Mouse (Mus musculus) intestine, embryonic 14.5 days (tissue): ENCODE measurements around the gene Kcnj10. TPM values are rescaled to one million over a fixed set of nuclear protein-coding genes. Genes with fewer than 3 reads are reported as not detected.

ENCODE experiments used
- ATAC-seq: fragments of 200-750 bp; cut with Nextera tagmentation; replicated peaks from 2 replicates; pipeline ENCODE4 v1.8.0; 2017; ENCODE audit warnings: low read depth, moderate number of reproducible peaks, moderate TSS enrichment, moderate library complexity; ENCODE audit not compliant: low FRiP score, low TSS enrichment
- DNase-seq: peaks from one replicate; pipeline ENCODE4 v3.0.0-alpha.2; 2018; ENCODE audit warnings: low spot score
- H3K27ac ChIP-seq: fragments of 300-500 bp; sonication (generic); 2 replicates; pipeline ENCODE4 v1.5.1; 2014; ENCODE audit warnings: low read depth, mild to moderate bottlenecking, control low read depth
- H3K27me3 ChIP-seq: fragments of 300-500 bp; sonication (generic); replicated peaks from 2 replicates; pipeline ENCODE4 v1.6.1; 2014; ENCODE audit warnings: low read length, control low read depth; ENCODE audit not compliant: control insufficient read depth, insufficient read depth
- H3K36me3 ChIP-seq: fragments of 300-500 bp; sonication (generic); 2 replicates; pipeline ENCODE4 v1.6.1; 2014; ENCODE audit warnings: low read length, control low read depth; ENCODE audit not compliant: control insufficient read depth, insufficient read depth
- H3K4me1 ChIP-seq: fragments of 300-500 bp; sonication (generic); replicated peaks from 2 replicates; pipeline ENCODE4 v1.6.1; 2014; ENCODE audit warnings: low read length, control low read depth, mixed read lengths; ENCODE audit not compliant: control insufficient read depth, insufficient read depth
- H3K4me2 ChIP-seq: fragments of 300-500 bp; sonication (generic); 2 replicates; pipeline ENCODE4 v1.6.1; 2014; ENCODE audit warnings: low read length
- H3K4me3 ChIP-seq: fragments of 300-500 bp; sonication (generic); 2 replicates; pipeline ENCODE4 v1.5.1; 2014; ENCODE audit warnings: low read depth, low read length, control low read depth, mixed read lengths
- H3K9ac ChIP-seq: fragments of 300-500 bp; sonication (generic); 2 replicates; pipeline ENCODE4 v1.6.1; 2014; ENCODE audit warnings: mild to moderate bottlenecking, low read length
- H3K9me3 ChIP-seq: fragments of 300-500 bp; sonication (generic); 2 replicates; pipeline ENCODE4 v1.6.1; 2016; ENCODE audit warnings: low read length, control low read depth; ENCODE audit not compliant: control insufficient read depth
- WGBS: fragments of 180-500 bp; shearing (Covaris S2); extraction: QIAGEN DNeasy Blood & Tissue Kit; methylation state at CpG from one replicate; pipeline ENCODE4 v1.1.7; 2014; 5-methylcytosine and 5-hydroxymethylcytosine counted together
- polyA plus RNA-seq: library from polyadenylated mRNA; unstranded; fragments of >200 nt; fragmentation: Nextera tagmentation; extraction: Ambion mirVana; gene quantifications from 2 replicates; pipeline ENCODE4 v1.2.1, GENCODE M21; 2014

The Kcnj10 gene
- polyA plus RNA-seq, 1 experiment from 2014 or later: 0.09 TPM

DNA sequence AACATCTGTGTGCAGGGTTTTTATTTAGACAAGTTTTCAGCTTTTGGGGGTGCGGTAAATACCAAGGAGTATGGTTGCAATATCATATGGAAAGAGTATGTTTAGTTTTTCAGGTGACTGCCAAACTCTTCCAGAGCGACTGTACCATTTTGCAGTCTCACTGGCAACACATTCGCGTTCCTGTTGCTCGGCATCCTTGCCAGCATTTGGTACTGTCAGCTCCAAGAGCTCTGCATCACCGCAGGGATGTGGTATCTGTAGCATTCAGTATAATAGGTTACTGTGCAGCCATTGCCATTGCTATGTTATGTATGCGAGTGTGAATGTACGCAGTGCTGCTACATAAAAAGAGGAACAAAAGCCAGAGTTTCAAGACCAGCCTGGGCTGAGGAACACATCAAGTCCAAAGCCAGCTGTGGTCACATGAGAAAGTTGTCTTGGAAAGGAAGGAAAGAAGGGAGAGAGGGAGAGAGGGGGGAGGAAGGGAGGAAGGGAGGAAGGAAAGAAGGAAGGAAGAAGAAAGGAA, 9.5 kb upstream of the Kcnj10 start:
- no peaks in the 10 kb centered on the region for H3K9me3 ChIP-seq
- no peak overlapping the region for H3K4me2 ChIP-seq
- no peak overlapping the region for H3K9ac ChIP-seq
- H3K4me3 ChIP-seq: no peak overlapping the region
- ATAC-seq (no peak), DNase-seq (no peak)
- H3K27me3 ChIP-seq: peaks cover 57% of the 10 kb centered on the region
- H3K36me3 ChIP-seq: no peaks in the 10 kb centered on the region
- H3K4me1 ChIP-seq: no peaks in the 10 kb centered on the region
- 73% methylated on average over 8 of the region's 8 CpGs for WGBS
- no peak overlapping the region for H3K27ac ChIP-seq

DNA sequence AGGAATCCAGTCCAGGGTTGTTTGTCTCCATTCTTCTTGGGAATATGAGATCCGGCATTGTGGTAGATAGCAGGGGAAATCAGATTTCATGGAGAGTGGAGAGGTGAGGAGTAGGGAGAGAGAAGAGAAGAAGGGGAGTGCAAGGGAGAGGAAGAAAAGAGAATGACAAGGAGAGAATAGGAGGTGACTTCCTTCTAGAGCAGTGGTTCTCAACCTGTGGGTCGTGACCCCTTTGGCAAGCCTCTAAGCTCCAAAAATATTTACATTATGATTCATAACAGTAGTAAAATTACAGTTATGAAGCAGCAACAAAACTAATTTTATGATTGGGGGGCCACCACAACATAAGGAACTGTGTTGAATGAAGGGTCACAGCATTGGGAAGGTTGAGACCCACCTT, 8.1 kb upstream of the Kcnj10 start:
- Histone ChIP-seq H3K9me3 (no peaks in the 10 kb centered on the region), H3K36me3 (no peaks in the 10 kb centered on the region), H3K4me1 (no peaks in the 10 kb centered on the region), H3K27ac (no peak overlapping the region), H3K4me2 (no peak overlapping the region), H3K27me3 (peaks cover 46% of the 10 kb centered on the region), H3K4me3 (no peak overlapping the region), H3K9ac (no peak overlapping the region)
- no peak for DNase-seq
- ATAC-seq: no peak
- 76% methylated on average over 2 of the region's 2 CpGs for WGBS

DNA sequence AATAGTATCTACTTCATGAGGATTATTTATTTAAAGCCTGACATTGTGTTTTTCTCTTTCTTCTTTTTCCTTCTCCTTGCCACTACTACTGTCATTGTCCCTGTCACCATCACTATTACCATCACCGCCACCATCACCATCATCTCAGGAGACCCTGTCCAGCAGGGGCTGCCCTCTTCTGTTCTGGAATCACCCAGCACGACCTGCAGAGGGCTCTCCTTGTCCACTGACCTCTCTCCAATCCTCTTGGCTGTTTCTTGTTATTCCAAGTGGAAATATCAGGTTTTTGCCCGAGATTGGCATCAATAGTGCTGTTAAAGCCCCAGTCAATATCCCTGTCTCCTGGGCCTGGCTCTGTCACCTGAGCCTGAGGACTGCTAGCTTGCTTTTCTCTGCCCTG, 7.5 kb upstream of the Kcnj10 start:
- Histone ChIP-seq H3K4me3 (no peak overlapping the region), H3K27ac (no peak overlapping the region), H3K9ac (no peak overlapping the region), H3K9me3 (no peaks in the 10 kb centered on the region), H3K36me3 (no peaks in the 10 kb centered on the region), H3K4me1 (no peaks in the 10 kb centered on the region), H3K27me3 (peaks cover 40% of the 10 kb centered on the region), H3K4me2 (no peak overlapping the region)
- WGBS: 22% methylated on average over 3 of the region's 3 CpGs
- ATAC-seq (no peak), DNase-seq (no peak)

DNA sequence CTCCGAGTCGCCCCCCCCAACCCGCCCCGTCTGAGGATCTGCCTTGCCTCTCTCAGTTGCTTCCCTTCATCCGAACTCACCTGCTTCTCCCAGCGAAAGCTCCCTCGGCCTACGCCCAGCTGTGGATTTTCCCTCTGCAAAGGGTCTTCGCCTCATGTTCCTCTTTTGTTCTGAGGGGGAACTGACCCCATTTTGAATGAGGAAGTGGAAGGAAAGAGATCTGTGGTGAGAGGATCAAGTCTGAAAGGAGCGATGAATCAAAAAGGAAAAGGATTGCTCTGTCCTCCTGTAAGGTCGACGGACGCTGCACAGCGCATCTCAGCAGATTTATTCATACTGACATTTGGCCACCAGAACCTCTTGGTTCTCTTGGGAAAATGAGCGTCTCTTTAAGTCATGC, 5.2 kb upstream of the Kcnj10 start:
- no peak overlapping the region for H3K4me2 ChIP-seq
- H3K9me3 ChIP-seq: no peaks in the 10 kb centered on the region
- WGBS: 74% methylated on average over 15 of the region's 15 CpGs
- ATAC-seq: no peak
- no peaks in the 10 kb centered on the region; the same call in 1 of the 2 replicates for H3K4me1 ChIP-seq
- H3K27me3 ChIP-seq: peaks cover 35% of the 10 kb centered on the region
- DNase-seq: no peak
- no peak overlapping the region for H3K27ac ChIP-seq
- no peaks in the 10 kb centered on the region for H3K36me3 ChIP-seq
- H3K4me3 ChIP-seq: no peak overlapping the region
- no peak overlapping the region for H3K9ac ChIP-seq

DNA sequence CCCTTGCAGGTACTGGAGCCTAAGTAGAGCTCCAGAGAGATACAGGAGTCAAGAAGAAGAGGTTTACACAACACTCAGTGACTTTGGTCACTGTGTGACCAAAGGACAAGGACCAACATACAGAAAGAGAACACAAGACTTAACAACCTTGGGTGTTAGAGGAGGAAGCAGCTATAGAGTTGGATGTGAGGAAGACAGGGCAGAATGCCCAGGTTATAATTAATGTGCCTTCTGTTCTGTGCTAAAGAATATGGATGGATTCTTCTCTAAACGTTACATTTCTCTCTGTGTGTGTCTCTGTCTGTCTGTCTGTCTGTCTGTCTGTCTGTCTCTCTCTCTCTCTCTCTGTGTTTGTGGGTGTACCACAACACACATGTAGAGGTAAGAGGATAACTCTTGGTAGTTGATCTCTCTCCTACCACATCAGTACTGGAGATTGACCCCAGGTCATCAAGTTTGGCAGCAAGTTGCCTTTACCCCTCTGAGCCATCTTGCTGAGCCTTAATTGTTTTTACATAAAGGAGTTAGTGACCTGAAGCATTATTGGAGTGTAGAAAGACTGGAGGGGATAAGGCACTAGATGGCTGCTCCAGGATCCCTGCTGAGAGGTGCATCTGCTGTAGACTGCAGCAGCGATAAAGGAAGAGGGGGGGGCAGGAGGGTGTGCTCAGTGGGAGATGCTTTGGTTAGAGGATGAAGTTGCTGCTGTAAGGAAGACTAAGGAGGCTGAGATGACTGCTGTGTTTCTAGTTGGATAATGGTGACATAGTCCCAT, 3.4 kb upstream of the Kcnj10 start:
- Histone ChIP-seq H3K9me3 (no peaks in the 10 kb centered on the region), H3K27me3 (peaks cover 40% of the 10 kb centered on the region), H3K9ac (no peak overlapping the region), H3K4me2 (no peak overlapping the region), H3K4me3 (no peak overlapping the region), H3K36me3 (no peaks in the 10 kb centered on the region), H3K4me1 (no peaks in the 10 kb centered on the region; the same call in 1 of the 2 replicates), H3K27ac (no peak overlapping the region)
- WGBS: 35% methylated on average over 2 of the region's 2 CpGs
- no peak for ATAC-seq
- no peak for DNase-seq

DNA sequence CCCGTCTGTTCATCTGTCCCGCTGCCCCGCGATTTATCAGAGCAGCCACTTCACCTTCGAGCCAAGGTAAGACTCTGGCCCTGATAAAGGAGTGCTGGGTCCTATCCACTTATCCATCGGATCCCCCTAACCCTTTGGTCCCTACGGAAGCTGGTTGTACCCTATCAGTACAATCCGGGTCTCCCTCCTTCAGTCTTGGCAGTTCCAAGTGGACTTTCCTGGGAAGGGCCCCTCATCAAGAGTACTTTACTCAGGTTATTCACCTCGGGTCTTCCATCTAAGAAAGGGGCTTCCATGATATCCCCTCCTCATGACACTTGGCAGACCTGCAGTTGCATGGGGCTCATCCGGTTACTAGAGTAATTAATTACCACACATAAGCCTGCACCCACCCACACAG, 376 bp downstream of the Kcnj10 start:
- DNase-seq: no peak
- Histone ChIP-seq H3K36me3 (no peaks in the 10 kb centered on the region), H3K9ac (no peak overlapping the region), H3K9me3 (no peaks in the 10 kb centered on the region), H3K4me1 (no peaks in the 10 kb centered on the region; the same call in 1 of the 2 replicates), H3K27ac (no peak overlapping the region), H3K4me2 (peak overlapping the region; percentile 63), H3K4me3 (peak overlapping the region; percentile 39), H3K27me3 (peaks cover 38% of the 10 kb centered on the region)
- 15% methylated on average over 10 of the region's 10 CpGs for WGBS
- no peak for ATAC-seq

DNA sequence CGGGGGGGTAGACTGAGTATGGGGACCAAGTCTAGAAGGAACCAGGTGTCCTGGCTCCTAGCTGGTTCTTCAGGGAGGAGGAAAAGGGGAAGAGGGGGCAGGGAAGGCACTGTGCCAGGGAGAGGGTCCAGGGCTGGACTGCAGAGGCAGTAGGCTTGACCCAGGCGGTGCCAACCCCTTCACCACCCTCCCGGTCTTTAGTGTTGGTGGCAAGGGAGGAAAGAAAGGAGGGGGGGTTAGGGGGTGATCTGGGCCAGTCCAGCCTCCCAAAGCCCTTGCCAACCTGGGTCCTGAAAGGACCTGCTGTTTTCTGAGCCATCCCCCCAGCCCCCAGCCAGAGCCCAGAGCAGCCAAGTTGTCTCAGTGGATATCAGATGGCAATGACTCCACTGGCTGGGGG, 1.7 kb downstream of the Kcnj10 start:
- Histone ChIP-seq H3K4me3 (no peak overlapping the region), H3K27ac (no peak overlapping the region), H3K27me3 (peaks cover 35% of the 10 kb centered on the region), H3K9ac (no peak overlapping the region), H3K4me2 (no peak overlapping the region), H3K9me3 (no peaks in the 10 kb centered on the region), H3K4me1 (no peaks in the 10 kb centered on the region; the same call in 1 of the 2 replicates), H3K36me3 (no peaks in the 10 kb centered on the region)
- no peak for DNase-seq
- WGBS: 73% methylated on average over 2 of the region's 3 CpGs
- no peak for ATAC-seq

DNA sequence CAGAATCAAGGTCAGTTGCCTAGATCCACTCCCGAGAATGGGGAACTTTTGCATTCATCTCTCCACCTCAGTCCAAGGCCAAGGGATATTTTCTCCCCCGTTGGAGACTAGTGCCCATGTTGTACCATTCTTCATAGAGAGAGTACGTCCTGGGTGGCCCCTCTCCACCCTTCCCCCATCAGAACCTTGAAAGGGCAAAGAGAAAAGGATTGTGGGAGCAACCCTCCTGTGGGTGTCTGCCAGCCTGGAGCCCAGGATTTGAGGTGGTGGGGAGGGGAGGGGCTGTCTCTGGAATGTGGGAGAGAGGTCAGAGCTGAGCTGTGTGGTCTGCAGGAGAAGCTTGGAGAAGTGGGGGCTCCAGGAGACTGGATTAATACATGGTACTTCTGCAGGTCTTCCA, 2.9 kb downstream of the Kcnj10 start:
- Histone ChIP-seq H3K27me3 (peaks cover 34% of the 10 kb centered on the region), H3K4me3 (no peak overlapping the region), H3K27ac (no peak overlapping the region), H3K4me2 (no peak overlapping the region), H3K36me3 (no peaks in the 10 kb centered on the region), H3K9me3 (no peaks in the 10 kb centered on the region), H3K9ac (no peak overlapping the region), H3K4me1 (no peaks in the 10 kb centered on the region; the same call in 1 of the 2 replicates)
- 43% methylated on average over 3 of the region's 3 CpGs for WGBS
- DNase-seq (no peak), ATAC-seq (no peak)

DNA sequence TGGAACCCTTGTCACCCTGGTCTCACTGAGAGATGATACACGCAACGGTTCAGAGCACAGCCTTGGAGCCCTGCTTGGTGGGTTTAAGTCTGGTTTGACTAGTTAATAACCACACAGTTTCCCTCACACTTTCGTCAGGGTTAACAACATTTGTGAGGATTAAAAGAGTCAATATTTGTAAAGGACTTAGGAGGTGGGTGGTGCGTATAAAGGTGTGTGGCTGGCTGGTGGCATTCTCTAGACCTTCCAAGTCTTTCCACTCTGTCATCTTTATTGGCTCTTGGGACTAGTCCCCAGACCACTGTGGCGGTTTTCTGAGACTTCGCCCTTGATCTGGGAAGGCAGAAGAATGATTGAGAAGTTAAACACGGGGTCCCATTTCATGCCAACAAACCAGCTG, 3.8 kb downstream of the Kcnj10 start:
- no peak for DNase-seq
- WGBS: 60% methylated on average over 7 of the region's 7 CpGs
- H3K4me2 ChIP-seq: no peak overlapping the region
- no peaks in the 10 kb centered on the region for H3K36me3 ChIP-seq
- H3K9ac ChIP-seq: no peak overlapping the region
- no peaks in the 10 kb centered on the region for H3K9me3 ChIP-seq
- H3K27me3 ChIP-seq: peaks cover 32% of the 10 kb centered on the region
- no peak overlapping the region for H3K27ac ChIP-seq
- H3K4me1 ChIP-seq: no peaks in the 10 kb centered on the region; the same call in 1 of the 2 replicates
- no peak for ATAC-seq
- no peak overlapping the region for H3K4me3 ChIP-seq
